Mouse (Mus musculus): ENCODE measurements at regions not wholly inside any gene's neighbourhood (a gene's known extent, or its start where the extent isn't known, plus 50 kb on each side); places are given as distances from the start of the nearest gene placed in this dataset.
A peak's percentile ranks its signal among the peaks of the same experiment; 100 is the strongest.

DNA sequence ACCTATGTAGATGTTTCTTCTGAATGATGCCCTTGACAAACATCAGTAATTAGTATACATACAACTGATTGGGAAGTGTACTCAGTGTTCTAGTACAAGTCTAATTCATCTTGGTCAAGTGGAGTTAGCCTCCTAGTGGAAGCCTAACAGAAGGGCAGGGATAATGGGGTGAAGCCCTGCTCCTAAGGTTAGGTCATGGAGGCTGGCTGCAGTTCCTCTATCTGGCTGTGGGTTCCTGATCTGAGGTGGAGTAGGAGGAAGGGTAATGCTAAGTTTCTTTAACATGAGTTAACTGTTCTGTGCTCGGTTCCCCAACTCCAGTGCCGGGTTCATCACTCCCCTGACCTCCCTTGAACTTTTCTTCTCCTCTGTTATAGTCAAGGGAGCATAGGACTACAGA lies 281.1 kb upstream of the Tle3 start:
- DNase-seq (ENCODE audit: low spot score) = no peak

- DNase-seq (ENCODE audit: low spot score) = no peak
Observed at GRCm38 (mm10) chr9:61092834-61093479, 279.2 kb upstream of the Tle3 start.

DNA sequence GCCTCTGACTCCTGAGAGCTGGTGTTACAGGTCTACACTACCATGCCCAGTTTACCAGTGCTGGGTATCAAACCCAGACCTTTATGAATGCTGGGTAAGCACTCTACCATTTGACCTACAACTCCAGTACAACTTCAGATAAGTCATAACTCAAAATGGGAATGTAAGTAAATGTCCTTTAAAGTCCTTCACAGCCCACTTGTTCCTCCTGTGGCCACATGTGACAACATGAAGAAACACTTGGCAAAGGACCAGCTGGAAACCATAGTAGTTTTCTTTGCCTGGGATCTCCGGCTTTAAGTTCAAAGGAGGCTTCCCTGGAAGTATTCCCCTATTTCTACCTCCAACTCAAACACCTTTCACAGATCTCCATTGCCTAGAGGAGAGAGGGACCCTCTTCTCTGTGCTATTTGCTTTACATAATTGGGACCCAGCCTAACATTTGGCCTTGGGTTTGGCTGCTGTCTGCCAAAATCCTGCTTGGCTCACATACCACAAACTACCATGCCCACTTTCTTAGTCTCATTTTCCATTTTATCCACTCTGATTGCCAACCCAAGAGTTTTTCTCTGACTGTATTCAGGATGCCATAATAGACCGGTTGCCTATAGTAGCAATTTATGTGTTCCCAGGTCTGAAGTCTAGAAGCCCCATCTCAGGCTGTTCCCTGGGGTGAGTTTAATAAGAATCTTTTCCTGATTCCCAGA lies 276.9 kb upstream of the Tle3 start:
- no peak for DNase-seq (ENCODE audit: low spot score)

DNA sequence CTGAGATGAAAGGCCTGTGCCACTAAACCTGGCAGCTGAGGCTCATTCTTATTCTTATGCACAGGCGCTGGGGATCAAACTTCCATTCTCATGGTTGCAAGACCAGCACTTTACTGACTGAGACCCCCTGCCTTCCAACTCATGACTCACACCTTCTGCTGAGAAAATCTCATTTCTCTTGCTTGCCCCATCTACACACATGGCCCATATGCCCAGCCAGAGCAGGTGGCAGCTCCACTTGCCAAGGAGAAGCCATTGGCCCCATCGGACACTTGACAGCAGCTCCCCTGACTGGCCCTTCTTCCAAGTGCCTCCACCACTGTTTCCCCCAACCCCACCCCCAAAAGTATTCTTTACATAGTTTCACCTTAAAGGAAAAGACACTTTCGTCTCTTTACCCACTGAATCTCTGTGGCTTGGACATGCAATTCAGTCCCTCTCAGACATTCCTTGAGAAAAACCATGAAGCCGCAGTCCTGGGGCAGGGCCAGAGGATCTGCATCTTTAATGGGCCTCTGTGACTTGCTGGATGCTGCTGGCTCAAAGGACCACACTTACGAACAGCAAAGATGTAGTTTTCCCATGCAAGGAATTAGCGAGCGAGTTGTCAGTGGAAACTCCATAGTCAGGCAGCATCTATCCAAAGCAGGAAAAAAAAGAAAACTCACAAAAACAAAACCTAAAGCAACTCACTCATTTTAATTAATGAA lies 270.3 kb upstream of the Tle3 start:
- DNase-seq (ENCODE audit: low spot score) = no peak

DNA sequence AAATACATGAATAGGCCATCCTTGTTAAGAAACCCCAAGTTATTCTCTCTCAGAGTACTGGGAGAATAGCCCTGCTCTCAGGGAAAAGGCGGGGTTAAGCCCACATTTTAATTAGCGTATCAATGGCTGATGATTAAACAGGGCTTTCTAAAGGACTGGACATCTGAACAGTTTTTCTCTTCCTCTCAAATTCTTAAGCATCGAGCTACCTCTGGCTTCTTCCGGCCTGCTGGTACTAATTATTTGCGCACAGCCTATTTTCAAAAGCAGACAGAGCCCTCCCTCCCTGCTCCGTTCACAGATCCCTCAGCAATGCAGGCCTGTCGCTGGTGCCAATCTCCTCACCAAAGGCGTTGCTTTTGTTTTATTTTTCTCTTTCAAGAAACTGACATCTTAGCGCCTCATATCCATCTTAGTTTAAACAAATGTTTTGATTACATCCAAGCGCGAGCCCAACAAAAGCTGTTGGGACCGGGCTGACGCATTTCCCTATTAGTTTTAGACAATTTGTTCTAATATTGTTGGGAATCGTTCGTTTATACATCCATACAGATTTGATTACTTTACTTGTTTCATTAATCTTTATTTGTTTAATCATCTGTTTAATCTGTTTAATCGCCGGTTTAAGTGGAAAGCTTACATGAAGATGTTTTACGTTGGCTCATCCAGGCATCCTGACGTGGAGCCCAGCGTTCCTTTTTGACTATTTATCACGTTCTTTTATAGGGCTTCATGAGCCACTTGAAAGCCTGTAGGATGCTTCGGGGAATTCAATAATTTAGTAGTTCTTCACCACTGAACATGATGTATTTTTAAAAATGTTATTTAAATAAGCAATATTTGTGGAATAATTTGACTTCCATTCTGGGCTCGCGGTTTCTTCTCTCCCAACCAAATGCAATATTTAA lies 269.5 kb upstream of the Tle3 start:
- DNase-seq (ENCODE audit: low spot score) = peak; percentile 20

DNA sequence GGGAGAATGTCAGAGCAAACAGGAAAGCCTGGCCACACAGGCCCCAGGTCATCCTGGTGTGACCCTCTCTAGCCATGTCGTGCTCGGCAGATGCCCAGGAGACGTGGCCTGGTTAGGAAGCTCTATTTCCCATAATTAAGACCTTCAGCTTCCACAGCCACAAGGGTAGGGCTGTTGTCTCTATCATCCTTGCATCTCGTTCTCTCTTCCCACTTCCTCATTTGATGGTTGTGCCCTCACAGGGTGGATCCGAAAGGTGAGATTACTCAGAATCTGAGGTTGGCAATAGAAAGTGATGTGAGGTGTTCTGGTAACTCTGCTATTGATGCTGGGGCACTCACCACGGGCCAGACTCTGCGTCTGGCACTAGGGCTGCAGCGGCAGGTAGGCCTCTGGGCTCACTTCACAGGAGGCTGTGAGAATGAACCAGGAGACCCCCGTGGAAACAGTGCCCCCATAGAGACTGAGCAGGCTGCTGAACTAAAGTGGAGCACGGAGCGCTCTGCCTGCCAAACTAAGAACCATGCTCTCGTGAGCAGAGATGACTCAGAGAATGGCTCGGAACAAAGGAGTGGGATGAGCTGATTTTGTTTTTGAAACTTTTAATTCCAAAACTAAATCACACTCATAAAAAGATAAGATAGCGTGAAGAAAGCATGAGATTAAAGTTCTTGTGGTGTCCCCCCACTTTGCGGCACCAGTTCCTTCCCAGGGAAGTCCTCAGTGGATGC lies 266.5 kb upstream of the Tle3 start:
- no peak for DNase-seq (ENCODE audit: low spot score)

DNA sequence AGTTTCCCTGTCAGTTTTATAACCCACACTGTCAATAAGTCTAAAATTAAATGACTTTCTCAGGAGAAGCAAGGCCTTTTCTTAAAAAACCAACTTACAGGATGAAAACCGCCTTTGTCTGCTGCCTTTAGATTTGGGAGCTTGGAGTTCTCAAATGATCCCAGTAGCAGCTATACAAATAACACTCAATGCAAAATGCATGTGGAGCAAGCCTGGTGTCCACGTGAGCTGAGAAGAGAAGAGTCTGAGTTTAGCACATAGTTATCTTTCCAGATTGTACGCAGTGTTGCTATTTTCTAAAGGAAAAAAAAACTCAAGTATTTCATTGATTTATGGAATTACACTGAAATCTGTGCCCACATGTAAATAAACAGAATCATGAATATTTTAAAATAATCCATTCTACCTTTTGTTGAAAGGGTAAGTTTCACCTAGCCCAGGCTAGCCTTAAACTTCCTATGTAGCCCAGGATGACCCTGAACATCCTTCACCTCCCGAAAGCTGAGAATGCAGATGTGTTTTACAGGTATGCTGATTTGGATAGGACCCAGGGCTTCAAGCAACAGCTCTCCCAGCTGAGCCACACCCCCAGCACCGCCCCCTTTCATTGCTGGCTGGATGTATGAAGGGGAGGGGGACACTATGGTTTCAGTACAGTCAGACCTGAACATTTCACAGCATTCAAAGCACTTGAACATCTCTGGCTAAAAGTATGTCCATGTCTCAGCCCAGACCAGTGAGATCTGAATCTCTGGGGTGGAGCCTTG lies 262.5 kb upstream of the Tle3 start:
- DNase-seq (ENCODE audit: low spot score) = no peak

DNA sequence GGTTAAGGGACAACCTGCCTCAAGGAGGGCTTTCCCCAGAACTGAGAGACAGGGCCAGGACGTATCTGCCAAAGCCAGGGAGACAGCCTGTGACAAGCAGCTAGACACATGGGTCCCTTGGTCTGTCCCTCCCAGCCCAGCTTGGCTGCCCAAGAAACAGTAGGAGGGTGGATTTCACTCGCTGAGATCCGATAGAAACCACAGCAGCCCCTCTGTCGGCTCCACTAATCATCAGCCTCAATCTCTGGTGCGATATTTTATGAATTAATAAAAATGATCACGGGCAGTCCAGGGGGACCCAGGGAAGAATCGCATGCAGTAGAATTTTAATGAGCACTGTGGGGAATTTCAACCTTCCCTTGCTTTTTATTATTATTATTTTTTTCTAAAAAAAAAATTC lies 261.0 kb upstream of the Tle3 start:
- DNase-seq (ENCODE audit: low spot score) = peak; percentile 21

DNA sequence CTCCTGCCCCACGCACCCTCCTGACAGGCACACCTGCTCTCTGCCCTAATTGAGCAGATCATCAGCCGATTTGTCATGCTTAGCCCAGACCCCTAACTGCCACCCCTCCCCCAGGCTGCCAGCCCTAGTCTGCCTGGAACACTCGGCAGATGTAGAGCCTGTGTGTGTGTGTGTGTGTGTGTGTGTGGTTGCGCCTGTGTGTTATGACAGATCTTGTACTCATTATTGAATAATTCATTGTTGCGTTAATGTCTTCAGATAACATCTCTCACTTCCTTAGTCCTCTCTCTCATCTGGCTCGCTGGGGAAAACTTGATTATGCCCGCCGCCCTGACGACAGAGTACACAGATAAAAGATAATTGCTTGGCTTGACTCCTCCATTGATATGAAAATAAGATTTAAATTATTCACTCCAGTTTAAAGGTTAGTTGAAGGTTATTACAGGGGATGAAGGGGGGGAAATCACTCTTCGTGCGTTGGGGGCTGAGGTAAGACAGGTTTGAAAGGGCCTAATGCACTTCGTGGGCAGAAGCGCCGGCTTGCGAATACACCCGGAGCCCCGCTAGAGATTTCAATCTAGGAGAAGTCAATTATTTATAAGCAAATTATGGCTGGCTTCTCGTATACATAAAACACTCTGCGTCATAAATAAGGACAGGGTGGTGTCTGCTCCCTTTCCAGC lies 260.3 kb upstream of the Tle3 start:
- peak; percentile 86 for DNase-seq (ENCODE audit: low spot score)

GRCm38 (mm10) chr9:61119252-61119651 lies 252.9 kb upstream of the Tle3 start:
- no peak for DNase-seq (ENCODE audit: low spot score)

- no peak for DNase-seq (ENCODE audit: low spot score)
Observed at GRCm38 (mm10) chr9:61120531-61120930, 251.6 kb upstream of the Tle3 start.

DNA sequence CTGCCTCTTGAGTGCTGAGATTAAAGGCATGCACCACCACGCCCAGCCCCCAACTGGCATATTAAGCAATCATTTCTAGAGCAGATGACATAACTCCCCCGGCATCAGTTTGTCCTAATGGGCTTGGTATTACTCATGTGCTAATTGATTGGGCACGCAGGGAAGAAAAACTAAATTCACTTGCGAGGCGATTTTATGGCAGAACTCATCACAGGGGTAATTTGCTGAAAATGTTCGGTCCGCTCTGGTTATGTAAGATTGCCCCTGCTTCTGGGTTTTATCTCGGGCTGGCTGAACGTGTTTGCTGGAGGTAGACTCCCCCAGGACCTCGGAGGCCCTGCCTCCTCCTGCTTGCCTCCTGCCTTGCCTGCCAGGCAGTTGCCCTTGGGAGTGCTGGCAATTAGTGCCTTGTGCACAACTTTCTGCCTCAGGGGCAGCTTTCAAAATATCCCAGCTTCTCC lies 251.2 kb upstream of the Tle3 start:
- DNase-seq (ENCODE audit: low spot score) = peak; percentile 64

DNA sequence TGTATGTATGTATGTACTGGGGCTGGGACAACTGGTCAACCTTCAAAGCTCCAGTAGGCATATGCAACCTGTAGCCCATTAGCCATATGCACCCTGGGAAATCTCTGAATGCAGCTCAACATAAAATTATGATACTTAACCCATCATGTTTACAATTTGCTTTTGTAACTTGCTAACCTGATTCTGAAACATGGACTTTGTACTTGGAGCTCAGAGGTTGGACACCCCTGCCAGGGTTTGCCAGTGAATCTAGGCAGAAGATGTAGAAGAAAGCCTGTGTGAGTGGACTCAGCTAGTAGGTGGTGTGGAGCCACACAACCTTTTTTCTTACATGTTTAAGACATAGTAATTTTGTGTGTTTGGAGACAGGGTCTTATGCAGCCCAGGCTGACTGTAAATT lies 248.7 kb upstream of the Tle3 start:
- no peak for DNase-seq (ENCODE audit: low spot score)

GRCm38 (mm10) chr9:61125769-61126168 lies 246.4 kb upstream of the Tle3 start:
- DNase-seq (ENCODE audit: low spot score) = no peak

DNA sequence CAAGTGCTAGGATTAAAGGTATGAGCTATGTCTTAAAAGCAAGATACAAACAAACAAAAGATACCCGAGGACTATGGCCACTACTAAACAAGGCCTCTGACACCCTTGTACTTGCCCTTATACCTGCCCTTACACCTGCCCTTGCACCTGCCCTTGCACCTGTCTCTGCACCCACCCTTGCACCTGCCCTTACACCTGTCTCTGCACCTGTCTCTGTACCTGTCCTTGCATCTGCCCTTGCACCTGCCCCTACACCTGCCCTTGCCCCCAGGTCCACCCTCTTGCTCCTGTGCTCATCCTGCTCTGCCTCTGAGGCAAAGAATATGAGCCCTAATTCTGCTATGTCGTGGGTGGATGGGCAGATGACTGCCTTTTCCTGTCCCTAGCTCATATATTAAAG lies 244.1 kb upstream of the Tle3 start:
- no peak for DNase-seq (ENCODE audit: low spot score)

DNA sequence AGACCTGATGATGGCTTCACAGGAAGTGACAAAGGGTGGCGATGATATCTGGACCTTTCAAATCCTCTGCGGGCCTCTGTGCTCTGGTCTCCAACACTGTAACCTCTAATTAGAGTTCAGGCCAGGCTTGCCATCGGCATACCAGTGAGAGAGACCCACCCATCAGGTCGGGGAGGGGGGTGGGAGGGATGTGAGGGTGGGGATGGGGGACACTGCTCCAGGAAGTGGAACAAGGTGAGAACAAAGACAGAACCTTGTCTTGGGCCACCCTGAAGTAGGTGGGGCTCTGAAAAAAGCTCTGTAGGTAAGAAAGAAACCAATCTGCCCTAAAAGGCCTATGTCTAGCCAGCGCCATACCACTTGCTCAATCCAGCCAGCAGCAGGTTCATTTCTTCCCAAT lies 243.0 kb upstream of the Tle3 start:
- no peak for DNase-seq (ENCODE audit: low spot score)

GRCm38 (mm10) chr9:61130877-61131276 lies 241.3 kb upstream of the Tle3 start:
- no peak for DNase-seq (ENCODE audit: low spot score)

- no peak for DNase-seq (ENCODE audit: low spot score)
Observed at GRCm38 (mm10) chr9:61135263-61135882, 236.8 kb upstream of the Tle3 start.

GRCm38 (mm10) chr9:61135917-61136316 lies 236.2 kb upstream of the Tle3 start:
- DNase-seq (ENCODE audit: low spot score) = no peak

Data from MN1 (cell line).